Comparison of ENCODE assay signal across 9 mouse cellular contexts in genomic region chr2:47822746-47823271, GRCm38 (mm10).
DNase-seq lines count a peak whose midpoint lies in the region; ATAC-seq lines count a peak whose summit lies in the region.
"Had no signal": no experiment of that assay in that cellular context is flagged by ENCODE, and none has a peak within 500 bp of the region (broad histone marks: within the 10 kb centered on the region; RNA-seq: fewer than 3 reads in every experiment).

No protein-coding gene starts in this region.

- peak; percentile 92 for ATAC-seq in frontal cortex, adult (ENCODE audit: low TSS enrichment)
- ATAC-seq: midbrain, embryonic 15.5 days had no signal

- DNase-seq in kidney, postnatal 14 days, result peak; percentile 3
- no peak for DNase-seq in kidney, postnatal 25 days
- DNase-seq in layer of hippocampus, adult 8-10 months (ENCODE audit: low spot score in 2 of 2), result peak; percentile 11 to 18
- DNase-seq in lung, postnatal 36 days, result peak; percentile 10
- no peak for DNase-seq in urinary bladder, postnatal 4 days (ENCODE audit: low spot score in 2 of 2)
- no peak for DNase-seq in T-cell, adult 2 months (ENCODE audit: low spot score)
- DNase-seq: cerebellum, postnatal 10 days had no signal

Comparison
In these comparisons a context has a peak if more than half of its experiments do, and no peak if none do; other contexts are left out.
1. DNase-seq: peak in kidney, postnatal 14 days (single experiment), layer of hippocampus, adult 8-10 months (2 of 2) and lung, postnatal 36 days (single experiment); none in kidney, postnatal 25 days (0 of 2), urinary bladder, postnatal 4 days (0 of 2) and T-cell, adult 2 months (single experiment).